Mouse (Mus musculus) left cerebral cortex, adult 8-10 months (tissue): Measurements from ENCODE around the gene Kcnq5. TPM values are rescaled to one million over a fixed set of nuclear protein-coding genes. Genes with fewer than 3 reads are reported as not detected.
A peak's percentile ranks its signal among the peaks of the same experiment; 100 is the strongest.
"Not testable (repeated sequence)": the region's sequence is repeated elsewhere in the genome, so short reads cannot be mapped to it uniquely, and the experiment has no call there.

Experiments
- DNase-seq, 2 experiments: peaks; one replicate each; pipeline ENCODE4 v3.0.0; 2022; ENCODE audit warnings: low spot score in 2 of 2
- total RNA-seq, 4 experiments: library from RNA; stranded (reverse); gene quantifications; 2 replicates each; pipeline ENCODE4 v1.2.4; 2022

Gene Kcnq5
- total RNA-seq, 4 experiments from 2014 or later = 67.6 to 86.7 (median 78.4) TPM

- DNase-seq = no peak
These were observed 123.2 kb downstream of the Kcnq5 start for GRCm38 (mm10) chr1:21838534-21838933.

GRCm38 (mm10) chr1:21837387-21837786 is 124.4 kb downstream of the Kcnq5 start:
- DNase-seq = no peak

GRCm38 (mm10) chr1:21836337-21836736 is 125.4 kb downstream of the Kcnq5 start:
- no peak for DNase-seq

GRCm38 (mm10) chr1:21829909-21830455 is 131.8 kb downstream of the Kcnq5 start:
- no peak for DNase-seq

- DNase-seq = no peak
These were observed 141.6 kb downstream of the Kcnq5 start for GRCm38 (mm10) chr1:21820066-21820630.

- no peak for DNase-seq
These were observed 156.7 kb downstream of the Kcnq5 start for GRCm38 (mm10) chr1:21805064-21805463.

- DNase-seq = no peak
These were observed 157.3 kb downstream of the Kcnq5 start for GRCm38 (mm10) chr1:21804477-21804866.

GRCm38 (mm10) chr1:21803751-21804476 is 157.8 kb downstream of the Kcnq5 start:
- DNase-seq = no peak

- DNase-seq = no peak
These were observed 181.0 kb downstream of the Kcnq5 start for GRCm38 (mm10) chr1:21780746-21781145.

- no peak for DNase-seq
These were observed 184.2 kb downstream of the Kcnq5 start for GRCm38 (mm10) chr1:21777560-21777959.

- DNase-seq = no peak
These were observed 187.8 kb downstream of the Kcnq5 start for GRCm38 (mm10) chr1:21773931-21774330.

GRCm38 (mm10) chr1:21770494-21770893 is 191.2 kb downstream of the Kcnq5 start:
- no peak for DNase-seq

GRCm38 (mm10) chr1:21749297-21749696 is 212.4 kb downstream of the Kcnq5 start:
- DNase-seq = no peak

GRCm38 (mm10) chr1:21729131-21729530 is 232.6 kb downstream of the Kcnq5 start:
- no peak for DNase-seq

- not testable (repeated sequence) for DNase-seq
These were observed 238.5 kb downstream of the Kcnq5 start for GRCm38 (mm10) chr1:21723231-21723630.

GRCm38 (mm10) chr1:21721246-21721645 is 240.5 kb downstream of the Kcnq5 start:
- no peak for DNase-seq

GRCm38 (mm10) chr1:21714816-21715215 is 246.9 kb downstream of the Kcnq5 start:
- no peak for DNase-seq

- no peak for DNase-seq
These were observed 249.0 kb downstream of the Kcnq5 start for GRCm38 (mm10) chr1:21712711-21713110.

GRCm38 (mm10) chr1:21690458-21690857 is 271.3 kb downstream of the Kcnq5 start:
- DNase-seq = no peak

GRCm38 (mm10) chr1:21688918-21689317 is 272.8 kb downstream of the Kcnq5 start:
- DNase-seq = no peak

GRCm38 (mm10) chr1:21684444-21684843 is 277.3 kb downstream of the Kcnq5 start:
- no peak for DNase-seq

GRCm38 (mm10) chr1:21676805-21677204 is 284.9 kb downstream of the Kcnq5 start:
- DNase-seq = peak in 1 of 2 experiments; percentile 51

GRCm38 (mm10) chr1:21660840-21661239 is 300.9 kb downstream of the Kcnq5 start:
- no peak for DNase-seq
